In the genomic region with DNA sequence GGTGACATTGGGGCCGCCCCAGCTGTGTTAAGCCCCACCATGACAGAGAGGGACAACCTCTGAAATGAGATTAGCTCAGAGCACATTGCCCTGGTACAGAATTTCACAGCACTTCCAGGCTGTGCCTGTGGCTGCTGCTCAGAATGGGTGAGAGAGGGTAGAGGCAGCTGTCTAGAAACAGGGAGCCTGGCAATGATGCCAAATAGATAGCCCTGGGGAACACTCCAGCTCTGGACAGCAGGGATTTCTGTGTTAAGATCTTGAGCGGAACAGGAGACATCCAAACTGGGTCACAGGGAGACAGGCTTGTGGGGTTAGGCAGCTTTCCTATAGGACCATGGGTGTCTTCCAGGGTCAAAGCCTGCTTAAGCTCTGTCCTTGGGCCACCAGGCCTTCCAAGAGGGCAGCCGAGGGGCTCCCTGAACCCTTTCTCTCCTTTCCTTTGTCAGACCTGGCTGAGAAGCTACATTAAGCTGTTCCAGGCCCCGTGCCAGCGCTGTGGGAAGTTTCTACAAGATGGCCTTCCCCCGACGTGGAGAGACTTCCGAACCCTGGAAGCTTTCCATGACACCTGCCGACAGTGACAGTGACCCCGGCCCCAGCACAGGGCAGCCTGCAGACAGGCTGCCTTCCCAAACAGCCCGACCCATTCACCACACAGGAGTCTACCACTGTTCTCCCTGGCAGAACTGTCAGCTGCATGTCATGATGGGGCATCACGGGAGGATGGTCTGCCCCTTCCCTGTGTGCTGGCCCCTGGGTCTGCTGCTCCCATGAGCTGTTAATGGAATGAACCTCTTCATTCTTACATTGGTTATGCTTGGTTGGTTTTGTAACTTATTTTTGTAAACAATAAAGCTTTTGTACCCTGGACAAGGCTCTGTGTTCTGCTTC, we compare ENCODE assay signal across 11 mouse cellular contexts.
DNase-seq lines count a peak whose midpoint lies in the region; ATAC-seq and TF ChIP-seq lines count a peak whose summit lies in the region.
"Had no signal": no experiment of that assay in that cellular context is flagged by ENCODE, and none has a peak within 500 bp of the region (broad histone marks: within the 10 kb centered on the region; RNA-seq: fewer than 3 reads in every experiment).

No protein-coding gene starts in this region.

- TF ChIP-seq CTCF in heart, postnatal 0 days (IDR thresholded peaks at IDR 0.05; ENCODE audit: low read depth), result no peak
- TF ChIP-seq CTCF in kidney, postnatal 0 days (IDR thresholded peaks at IDR 0.05; ENCODE audit: low read depth), result no peak

- H3K9me3 ChIP-seq in heart, embryonic 10.5 days, result no peaks in the 10 kb centered on the region
- H3K9me3 ChIP-seq in heart, postnatal 0 days (replicated peaks; ENCODE audit: control insufficient read depth, low read length), result no peaks in the 10 kb centered on the region
- H3K9me3 ChIP-seq in kidney, postnatal 0 days (replicated peaks; ENCODE audit: low read length), result no peaks in the 10 kb centered on the region

- no peaks in the 10 kb centered on the region for H3K36me3 ChIP-seq in heart, embryonic 10.5 days
- no peaks in the 10 kb centered on the region for H3K36me3 ChIP-seq in heart, postnatal 0 days (replicated peaks; ENCODE audit: control insufficient read depth, insufficient read depth, low read length)
- no peaks in the 10 kb centered on the region for H3K36me3 ChIP-seq in kidney, postnatal 0 days (ENCODE audit: insufficient read depth, low read length)

- H3K9ac ChIP-seq in heart, postnatal 0 days (replicated peaks; ENCODE audit: low read depth, low read length), result no peak overlapping the region
- H3K9ac ChIP-seq in kidney, postnatal 0 days (ENCODE audit: low read depth, low read length), result no peak overlapping the region

- H3K4me3 ChIP-seq in heart, embryonic 10.5 days, result no peak overlapping the region
- H3K4me3 ChIP-seq in heart, postnatal 0 days (ENCODE audit: low read depth, low read length), result no peak overlapping the region
- H3K4me3 ChIP-seq in kidney, postnatal 0 days (replicated peaks; ENCODE audit: low read depth, low read length), result no peak overlapping the region
- H3K4me3 ChIP-seq: layer of hippocampus, adult 2 months had no signal

- peak overlapping the region; percentile 76 for H3K27ac ChIP-seq in heart, embryonic 10.5 days
- peak overlapping the region; percentile 38 for H3K27ac ChIP-seq in heart, postnatal 0 days (ENCODE audit: low read depth)
- H3K27ac ChIP-seq in kidney, postnatal 0 days, result peak overlapping the region; percentile 68; the same call in 1 of the 2 replicates
- H3K27ac ChIP-seq: layer of hippocampus, adult 2 months had no signal

- no peak for ATAC-seq in heart, postnatal 0 days (ENCODE audit: insufficient read depth, low read depth)
- peak; percentile 29 for ATAC-seq in kidney, postnatal 0 days (replicated peaks; ENCODE audit: low FRiP score, low read depth)
- no peak for ATAC-seq in inflammation-experienced regulatory T-cells, adult 6 months
- no peak for ATAC-seq in granulocyte monocyte progenitor cell, adult 5-6 weeks (replicated peaks; ENCODE audit: poor library complexity, severe bottlenecking)

- DNase-seq in heart, embryonic 10.5 days (ENCODE audit: low spot score), result no peak
- no peak for DNase-seq in heart, adult 8-10 months (ENCODE audit: low spot score)
- peak; percentile 57 for DNase-seq in adrenal gland, postnatal 14 days
- DNase-seq in heart, postnatal 0 days (ENCODE audit: low spot score), result peak; percentile 23
- peak; percentile 35 for DNase-seq in kidney, postnatal 0 days (ENCODE audit: low spot score)
- no peak for DNase-seq in frontal cortex, postnatal 10 days (ENCODE audit: low spot score in 2 of 2)
- DNase-seq: lung, adult 18-20 months; thymus, adult 18-20 months had no signal

- H3K4me2 ChIP-seq in heart, postnatal 0 days (ENCODE audit: low read depth, low read length), result no peak overlapping the region
- H3K4me2 ChIP-seq in kidney, postnatal 0 days (ENCODE audit: low read length), result no peak overlapping the region

- H3K4me1 ChIP-seq in heart, embryonic 10.5 days, result peaks cover 70% of the 10 kb centered on the region
- peaks cover 30% of the 10 kb centered on the region for H3K4me1 ChIP-seq in heart, postnatal 0 days (ENCODE audit: control insufficient read depth, insufficient read depth)
- peaks cover 23% of the 10 kb centered on the region for H3K4me1 ChIP-seq in kidney, postnatal 0 days (replicated peaks; ENCODE audit: insufficient read depth, low read length)

- H3K27me3 ChIP-seq in heart, embryonic 10.5 days (ENCODE audit: insufficient read depth, poor library complexity, severe bottlenecking), result 0 out of 2 replicates have a peak, but pooled peaks cover 3% of the 10 kb centered on the region
- no peaks in the 10 kb centered on the region for H3K27me3 ChIP-seq in heart, postnatal 0 days (ENCODE audit: control insufficient read depth, insufficient read depth, low read length)
- H3K27me3 ChIP-seq in kidney, postnatal 0 days (ENCODE audit: insufficient read depth, low read length), result no peaks in the 10 kb centered on the region

- WGBS in heart, embryonic 10.5 days, result 51% methylated on average over 12 of the region's 12 CpGs
- 31% methylated on average over 12 of the region's 12 CpGs for WGBS in heart, postnatal 0 days
- WGBS in kidney, postnatal 0 days, result 46% methylated on average over 12 of the region's 12 CpGs

- no peak for TF ChIP-seq EP300 in heart, postnatal 0 days (IDR thresholded peaks at IDR 0.05; ENCODE audit: low read depth)

Comparison
In these comparisons a context has a peak if more than half of its experiments do, and no peak if none do; other contexts are left out.
1. DNase-seq: peak in adrenal gland, postnatal 14 days (single experiment), heart, postnatal 0 days (single experiment) and kidney, postnatal 0 days (single experiment); none in heart, embryonic 10.5 days (single experiment), heart, adult 8-10 months (single experiment) and frontal cortex, postnatal 10 days (0 of 2).
2. Peak in every context shown above with its lines, with median percentiles within 50 percentile points of each other: H3K27ac ChIP-seq.